Mouse (Mus musculus) cerebellum, adult 11 months (tissue): ENCODE data around the gene Mvb12b.
A peak's percentile ranks its signal among the peaks of the same experiment; 100 is the strongest.

ENCODE experiments used
- DNase-seq: peaks from one replicate; pipeline ENCODE4 v3.0.0; 2022

The Mvb12b gene

DNA sequence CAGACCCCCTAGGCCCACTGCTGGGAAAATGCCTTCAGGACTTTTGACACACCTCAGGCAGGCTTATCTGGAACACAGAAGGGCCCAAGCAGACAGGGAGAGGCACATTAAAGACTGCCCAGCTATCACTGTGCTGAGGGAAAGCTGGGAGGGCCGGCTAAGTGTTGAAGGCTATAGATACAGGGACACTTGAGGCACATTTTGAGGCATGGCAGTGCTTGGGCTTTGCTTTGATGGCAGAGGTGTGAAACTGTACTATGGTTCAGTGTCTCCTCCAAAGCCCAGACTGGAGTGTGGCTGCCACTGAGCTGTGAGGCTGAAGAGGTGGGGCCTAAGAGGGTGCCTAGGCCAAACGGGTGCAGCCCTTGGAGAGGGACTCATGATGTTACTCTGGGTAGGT is 44.1 kb downstream of the Mvb12b start:
- DNase-seq, result no peak

DNA sequence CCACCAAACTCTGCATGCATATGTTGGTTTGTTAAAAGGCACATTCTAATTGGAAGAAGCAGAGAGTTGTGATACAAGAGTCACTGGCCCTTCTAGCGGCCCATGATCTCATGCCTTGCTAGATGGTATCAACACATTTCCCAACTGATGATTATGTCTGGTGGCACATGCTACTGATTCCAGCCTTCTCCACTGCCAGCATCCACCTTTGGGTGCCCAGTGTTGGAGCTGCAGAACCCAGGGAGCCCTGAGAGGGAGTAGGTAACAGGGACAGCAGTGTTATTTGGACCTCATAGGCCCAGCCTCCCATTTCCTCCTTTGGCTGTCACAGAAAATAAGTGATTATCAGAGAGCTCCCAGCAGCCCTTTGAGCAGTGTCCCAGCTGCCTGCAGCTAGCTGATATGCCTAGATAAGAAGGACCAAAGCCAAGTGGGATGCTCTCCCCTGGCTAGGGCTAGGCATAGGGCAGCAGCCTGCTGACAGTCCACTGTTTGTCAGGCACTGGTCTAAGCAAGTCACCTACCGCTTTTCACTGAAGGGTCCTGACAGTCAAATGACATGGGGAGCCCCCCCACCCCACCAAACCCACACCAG is 44.7 kb downstream of the Mvb12b start:
- no peak for DNase-seq

- no peak for DNase-seq
These were observed 45.8 kb downstream of the Mvb12b start for GRCm38 (mm10) chr2:33841980-33842379.

DNA sequence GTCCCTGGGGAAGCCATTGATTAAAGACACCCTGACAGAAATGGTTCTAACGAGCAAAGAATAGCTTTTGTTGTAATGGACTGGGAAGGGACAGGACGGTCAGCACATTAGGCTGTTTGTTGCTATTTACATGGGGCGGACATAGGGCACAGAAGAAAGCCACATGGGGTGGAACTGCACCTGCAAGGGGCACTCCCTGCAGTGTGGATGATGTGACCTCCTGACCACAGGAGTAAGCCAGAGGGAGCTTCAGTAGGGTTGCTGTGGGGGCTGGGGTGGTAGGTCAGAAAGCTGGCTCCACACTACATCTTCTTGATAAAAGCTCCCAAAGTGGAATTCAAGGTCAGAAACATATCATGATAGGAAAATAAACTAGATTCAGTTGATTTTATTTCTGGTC is 47.3 kb downstream of the Mvb12b start:
- no peak for DNase-seq

DNA sequence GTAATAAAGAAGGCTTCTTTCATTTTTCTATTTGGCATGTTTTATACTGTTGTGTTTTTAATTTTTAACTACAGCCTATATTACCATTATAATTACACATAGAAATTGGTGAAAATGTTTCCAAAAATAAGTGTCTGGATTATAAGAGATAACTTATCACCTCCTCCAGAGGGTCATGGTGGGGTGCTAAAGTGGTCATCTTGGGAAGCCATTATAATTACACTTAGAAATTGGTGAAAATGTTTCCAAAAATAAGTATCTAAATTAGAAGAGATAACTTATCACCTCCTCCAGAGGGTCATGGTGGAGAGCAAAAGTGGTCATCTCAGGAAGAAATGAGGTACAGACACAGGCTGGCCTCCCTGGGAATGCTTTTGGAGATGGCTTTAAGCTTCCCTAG is 48.5 kb downstream of the Mvb12b start:
- no peak for DNase-seq

- DNase-seq, result no peak
These were observed 50.4 kb downstream of the Mvb12b start for GRCm38 (mm10) chr2:33837297-33837696.

GRCm38 (mm10) chr2:33836660-33837213 is 51.0 kb downstream of the Mvb12b start:
- DNase-seq, result no peak

DNA sequence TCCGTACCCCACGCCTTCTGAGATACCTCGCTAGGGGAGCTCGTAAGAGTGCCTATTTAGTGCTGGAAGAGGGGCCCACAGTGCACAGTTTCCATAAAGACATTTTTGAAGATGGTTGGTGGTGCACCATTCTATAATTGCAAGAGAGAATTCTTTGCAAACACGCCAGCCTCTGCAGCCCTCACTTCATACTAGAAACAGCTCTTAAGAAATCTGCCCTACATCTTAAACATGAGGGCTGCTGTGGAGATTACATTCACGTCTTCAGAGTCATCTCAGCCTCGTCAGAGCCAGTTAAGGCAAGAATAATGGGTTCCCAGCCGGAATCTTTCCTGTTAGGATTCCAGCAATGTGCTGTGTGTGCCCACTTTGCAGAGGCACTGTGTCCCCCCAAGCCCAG is 52.7 kb downstream of the Mvb12b start:
- DNase-seq, result no peak

GRCm38 (mm10) chr2:33833902-33834301 is 53.8 kb downstream of the Mvb12b start:
- DNase-seq, result no peak

DNA sequence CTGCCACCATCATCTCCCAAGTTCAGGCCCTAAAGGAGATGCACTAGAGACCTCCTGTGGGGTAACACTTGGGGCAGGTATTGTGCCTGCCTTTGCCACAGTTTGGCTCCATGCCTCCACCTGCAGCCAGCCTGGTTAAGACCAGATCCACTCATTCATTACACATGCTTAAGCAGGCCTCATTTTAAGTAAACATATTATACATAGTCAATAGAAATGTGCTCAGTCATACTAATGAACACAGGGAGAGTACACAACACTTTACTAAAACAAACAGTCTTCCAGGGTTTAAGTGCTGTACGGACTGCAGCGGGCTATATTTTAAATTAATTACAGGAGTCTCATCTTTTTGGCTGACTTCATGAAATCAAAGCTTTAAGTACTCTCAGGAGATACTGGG is 57.9 kb downstream of the Mvb12b start:
- no peak for DNase-seq

DNA sequence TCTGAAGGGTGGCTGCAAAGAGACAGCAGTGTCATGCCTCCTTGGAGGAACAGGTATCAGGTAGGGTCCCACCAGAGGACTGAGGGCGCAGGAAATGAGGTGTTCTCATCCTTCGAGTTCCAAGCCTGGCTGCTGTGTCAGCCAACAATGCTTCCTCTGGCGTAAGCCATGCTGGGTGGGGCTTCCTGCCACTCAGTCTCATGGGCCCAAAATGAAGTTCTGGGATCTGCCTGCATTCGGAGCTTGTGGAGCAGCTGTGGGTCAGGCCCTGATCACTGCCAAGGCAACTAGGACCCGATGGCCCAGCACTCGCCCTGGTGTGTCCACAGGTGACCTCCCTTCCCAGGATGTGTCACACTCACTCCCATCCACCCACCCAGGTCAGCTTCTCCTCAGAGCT is 61.0 kb downstream of the Mvb12b start:
- no peak for DNase-seq

- DNase-seq, result no peak
These were observed 62.7 kb downstream of the Mvb12b start for GRCm38 (mm10) chr2:33824935-33825514.

GRCm38 (mm10) chr2:33821677-33822607 is 65.8 kb downstream of the Mvb12b start:
- peak; percentile 86 for DNase-seq

DNA sequence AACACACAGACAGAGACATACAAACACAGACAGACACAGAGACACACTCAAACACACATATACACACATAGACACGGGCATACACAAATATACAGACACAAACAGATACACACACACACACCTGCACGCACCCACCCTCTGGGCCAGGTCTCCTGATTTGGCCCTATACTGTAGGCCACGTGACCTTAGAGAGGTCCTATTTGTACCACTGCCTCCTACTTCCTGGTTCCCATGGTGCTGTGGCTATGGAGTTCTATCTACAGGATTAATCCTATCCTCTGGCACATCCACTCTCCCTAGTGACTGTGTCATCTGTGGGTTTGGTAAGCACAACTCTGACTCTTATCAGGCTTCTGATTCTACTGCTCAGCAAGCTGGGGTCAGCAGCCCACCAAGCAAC is 67.3 kb downstream of the Mvb12b start:
- no peak for DNase-seq

- peak; percentile 70 for DNase-seq
These were observed 67.7 kb downstream of the Mvb12b start for GRCm38 (mm10) chr2:33820037-33820436.

DNA sequence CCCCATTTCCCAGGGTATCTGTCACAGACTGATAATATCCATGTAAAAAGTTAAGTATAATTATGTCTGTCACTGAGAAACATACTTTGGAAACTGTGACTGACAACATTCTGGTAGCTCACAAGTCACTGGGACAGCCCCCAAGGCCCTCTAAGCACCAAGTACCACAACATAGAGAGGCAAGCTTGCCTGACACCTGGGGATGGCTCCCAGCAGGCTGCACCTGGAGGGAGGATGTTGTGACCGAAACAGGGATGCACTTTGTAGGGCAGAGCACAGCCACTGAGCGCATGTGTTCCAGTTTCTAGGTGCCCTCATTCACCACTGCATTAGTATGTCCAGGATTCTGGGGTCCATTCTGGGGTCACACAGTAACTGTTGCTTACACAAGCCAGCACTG is 69.4 kb downstream of the Mvb12b start:
- DNase-seq, result no peak

- no peak for DNase-seq
These were observed 69.9 kb downstream of the Mvb12b start for GRCm38 (mm10) chr2:33817663-33818346.

DNA sequence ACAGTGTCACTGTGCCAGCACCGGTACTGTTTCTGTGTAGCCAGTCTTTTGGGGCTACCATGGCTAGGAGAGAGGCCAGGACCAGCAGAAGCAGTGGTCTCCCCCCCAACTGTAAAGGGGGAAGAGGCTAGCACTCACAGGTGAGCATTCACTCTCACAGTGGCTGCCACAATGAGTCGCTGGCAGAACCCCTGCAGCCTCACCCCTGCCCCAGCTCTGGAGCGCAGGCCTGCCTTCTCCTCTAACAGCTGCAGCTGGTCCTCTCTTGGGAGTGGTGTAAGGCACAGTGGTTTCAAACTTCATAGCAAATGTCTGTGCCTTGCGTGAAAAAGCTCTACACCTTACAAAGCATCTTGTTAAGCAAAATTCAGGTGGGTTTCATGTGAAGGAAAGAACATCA is 70.7 kb downstream of the Mvb12b start:
- no peak for DNase-seq

- DNase-seq, result no peak
These were observed 73.2 kb downstream of the Mvb12b start for GRCm38 (mm10) chr2:33814581-33814980.

- no peak for DNase-seq
These were observed 74.1 kb downstream of the Mvb12b start for GRCm38 (mm10) chr2:33813501-33814240.

GRCm38 (mm10) chr2:33812980-33813379 is 74.8 kb downstream of the Mvb12b start:
- DNase-seq, result no peak

DNA sequence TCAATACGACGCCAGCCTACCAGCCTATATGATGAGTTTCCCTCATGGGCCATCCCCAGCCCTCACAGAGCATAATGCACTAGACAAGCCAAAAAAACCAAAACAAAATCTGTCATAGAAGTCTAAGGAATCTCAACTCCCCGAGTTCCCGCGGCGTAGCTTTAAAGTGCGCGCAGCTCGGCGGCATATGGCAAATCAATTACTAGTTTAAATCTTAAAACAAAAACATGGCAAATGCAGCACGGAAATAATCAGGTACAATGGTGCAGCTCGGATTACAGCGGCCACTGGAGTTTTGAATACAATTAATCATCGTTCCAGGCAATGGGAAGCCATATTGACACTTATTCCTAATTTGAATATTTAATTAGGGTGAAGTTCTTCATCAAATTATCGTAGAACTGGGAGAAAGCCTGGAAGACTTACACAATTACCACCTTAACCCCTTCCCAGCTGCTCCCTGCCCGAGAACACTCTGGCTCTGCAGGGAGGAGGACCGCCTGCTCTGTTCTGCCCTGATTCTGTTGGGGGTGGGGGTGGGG is 76.3 kb downstream of the Mvb12b start:
- no peak for DNase-seq
